Mouse (Mus musculus): ENCODE results near the gene 0610030E20Rik.
A peak's percentile ranks its signal among the peaks of the same experiment; 100 is the strongest.

0610030E20Rik gene

GRCm38 (mm10) chr6:72347166-72347941 is at the start of gene 0610030E20Rik:
Gene 0610030E20Rik (plus strand): TSS chr6:72347317.
- DNase-seq (ENCODE audit: low read depth): no peak

- DNase-seq (ENCODE audit: low read depth): no peak
Observed at GRCm38 (mm10) chr6:72297825-72298224, 49.3 kb upstream of the 0610030E20Rik start.

GRCm38 (mm10) chr6:72302349-72302925 is 44.7 kb upstream of the 0610030E20Rik start:
- no peak for DNase-seq (ENCODE audit: low read depth)

- no peak for DNase-seq (ENCODE audit: low read depth)
Observed at GRCm38 (mm10) chr6:72303510-72303909, 43.6 kb upstream of the 0610030E20Rik start.

- DNase-seq (ENCODE audit: low read depth): no peak
Observed at GRCm38 (mm10) chr6:72312198-72312597, 34.9 kb upstream of the 0610030E20Rik start.

GRCm38 (mm10) chr6:72313124-72313867 is 33.8 kb upstream of the 0610030E20Rik start:
- DNase-seq (ENCODE audit: low read depth): no peak

- no peak for DNase-seq (ENCODE audit: low read depth)
Observed at GRCm38 (mm10) chr6:72315384-72315783, 31.7 kb upstream of the 0610030E20Rik start.

GRCm38 (mm10) chr6:72316044-72316443 is 31.1 kb upstream of the 0610030E20Rik start:
- no peak for DNase-seq (ENCODE audit: low read depth)

- no peak for DNase-seq (ENCODE audit: low read depth)
Observed at GRCm38 (mm10) chr6:72318440-72318839, 28.7 kb upstream of the 0610030E20Rik start.

- peak; percentile 24 for DNase-seq (ENCODE audit: low read depth)
Observed at GRCm38 (mm10) chr6:72319019-72319418, 28.1 kb upstream of the 0610030E20Rik start.

GRCm38 (mm10) chr6:72322936-72323335 is 24.2 kb upstream of the 0610030E20Rik start:
- no peak for DNase-seq (ENCODE audit: low read depth)

- no peak for DNase-seq (ENCODE audit: low read depth)
Observed at GRCm38 (mm10) chr6:72323786-72324508, 23.2 kb upstream of the 0610030E20Rik start.

GRCm38 (mm10) chr6:72326274-72326673 is 20.8 kb upstream of the 0610030E20Rik start:
- no peak for DNase-seq (ENCODE audit: low read depth)

GRCm38 (mm10) chr6:72329019-72329418 is 18.1 kb upstream of the 0610030E20Rik start:
- DNase-seq (ENCODE audit: low read depth): no peak

- no peak for DNase-seq (ENCODE audit: low read depth)
Observed at GRCm38 (mm10) chr6:72330133-72330532, 17.0 kb upstream of the 0610030E20Rik start.

- DNase-seq (ENCODE audit: low read depth): no peak
Observed at GRCm38 (mm10) chr6:72333111-72333510, 14.0 kb upstream of the 0610030E20Rik start.

GRCm38 (mm10) chr6:72340481-72340880 is 6.6 kb upstream of the 0610030E20Rik start:
- no peak for DNase-seq (ENCODE audit: low read depth)

GRCm38 (mm10) chr6:72344396-72345073 is 2.6 kb upstream of the 0610030E20Rik start:
- DNase-seq (ENCODE audit: low read depth): no peak

GRCm38 (mm10) chr6:72345074-72345567 is 2.0 kb upstream of the 0610030E20Rik start, which contains the start of gene Usp39:
Gene Usp39 (minus strand): TSS chr6:72345184.
- peak; percentile 96 for DNase-seq (ENCODE audit: low read depth)

- DNase-seq (ENCODE audit: low read depth): no peak
Observed at GRCm38 (mm10) chr6:72345633-72346032, 1.5 kb upstream of the 0610030E20Rik start.

- DNase-seq (ENCODE audit: low read depth): no peak
Observed at GRCm38 (mm10) chr6:72346261-72346660, 856 bp upstream of the 0610030E20Rik start.

Data from c-Kit-positive CD71-positive TER-119-negative erythroid progenitor cells, embryonic 14.5 days (primary cell).